8 mouse cellular contexts compared by ENCODE assay signal in the genomic region with DNA sequence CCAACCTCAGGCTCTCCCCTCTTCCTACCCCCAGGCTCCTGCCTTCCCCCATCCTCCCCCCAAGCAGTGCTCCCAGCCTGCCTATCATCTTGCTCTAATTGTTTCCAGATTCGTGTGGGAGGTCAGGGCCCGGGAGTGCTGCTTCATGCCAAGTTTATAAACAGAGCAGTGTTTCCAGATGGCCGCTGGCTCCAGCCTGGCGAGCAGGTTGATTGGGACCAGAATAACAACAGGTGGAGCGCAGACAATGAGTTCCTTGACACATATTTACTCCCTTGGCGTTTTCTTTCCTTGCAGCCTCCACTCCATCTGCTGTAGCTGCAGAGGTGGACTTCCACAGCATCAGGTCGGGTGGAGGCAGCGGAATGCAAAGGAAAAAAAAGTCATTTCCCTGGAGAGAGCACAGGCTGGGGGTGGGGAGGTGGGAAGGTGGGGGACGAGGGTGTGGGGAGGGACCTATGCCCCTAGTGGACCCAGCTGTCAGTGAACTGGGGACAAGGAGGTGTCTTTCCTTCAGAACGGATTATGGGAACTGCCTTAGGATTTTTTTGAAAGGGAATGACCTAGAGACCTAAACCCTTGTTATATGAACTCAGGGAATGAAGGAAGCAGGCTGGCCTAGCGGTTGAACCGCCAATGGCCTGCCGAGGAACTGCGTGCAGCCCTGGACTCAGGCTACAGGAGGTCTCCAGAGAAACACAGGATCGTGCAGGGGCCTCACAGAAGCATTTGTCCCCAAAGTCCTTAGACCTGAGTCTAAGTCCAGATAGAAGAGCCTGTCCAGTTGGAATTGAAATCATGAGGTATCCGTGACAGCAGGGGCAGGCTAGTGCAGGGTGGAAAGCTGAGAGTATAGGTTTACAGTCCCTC.
A peak's percentile ranks its signal among the peaks of the same experiment; 100 is the strongest.
DNase-seq lines count a peak whose midpoint lies in the region; ATAC-seq and TF ChIP-seq lines count a peak whose summit lies in the region.

No protein-coding gene starts in this region.

- WGBS in hindbrain, embryonic 14.5 days: 1% methylated on average over 16 of the region's 16 CpGs

- no peaks in the 10 kb centered on the region for H3K27me3 ChIP-seq in hindbrain, embryonic 14.5 days (ENCODE audit: control insufficient read depth, insufficient read depth, low read length)

- intact Hi-C loops in gastrocnemius, adult 2 months (cut with DNase I): no loop called here

- peak overlapping the region; percentile 36 for H3K4me2 ChIP-seq in hindbrain, embryonic 14.5 days (replicated peaks)

- peak; percentile 83 for ATAC-seq in hindbrain, embryonic 14.5 days (ENCODE audit: low FRiP score)

- 0 out of 2 replicates have a peak, but pooled peaks cover 11% of the 10 kb centered on the region for H3K4me1 ChIP-seq in hindbrain, embryonic 14.5 days (replicated peaks; ENCODE audit: control insufficient read depth, insufficient read depth, low read length)

- peak; percentile 79 for DNase-seq in MN1 (ENCODE audit: low spot score)
- peak; percentile 29 to 56 for DNase-seq in cerebellum, postnatal 36 days
- DNase-seq in gastrocnemius, adult 2 months: peak; percentile 77
- peak; percentile 36 for DNase-seq in hindbrain, embryonic 14.5 days (ENCODE audit: low spot score)
- peak; percentile 43 to 62 for DNase-seq in layer of hippocampus, postnatal 14 days (ENCODE audit: low spot score in 2 of 2)
- peak; percentile 21 for DNase-seq in lung, postnatal 25 days (ENCODE audit: low spot score)
- DNase-seq in right cerebral cortex, postnatal 25 days: peak; percentile 52
- DNase-seq in spleen, postnatal 4 days (ENCODE audit: low spot score in 2 of 2): no peak

- H3K27ac ChIP-seq in gastrocnemius, adult 2 months: peak overlapping the region; percentile 55
- H3K27ac ChIP-seq in hindbrain, embryonic 14.5 days: no peak overlapping the region

- peak; percentile 4; the same call in 1 of the 2 replicates for TF ChIP-seq CTCF in gastrocnemius, adult 2 months (IDR thresholded peaks at IDR 0.05)

- no peaks in the 10 kb centered on the region for H3K36me3 ChIP-seq in hindbrain, embryonic 14.5 days (replicated peaks; ENCODE audit: control insufficient read depth, insufficient read depth)

- H3K4me3 ChIP-seq in gastrocnemius, adult 2 months: peak overlapping the region; percentile 32
- no peak overlapping the region for H3K4me3 ChIP-seq in hindbrain, embryonic 14.5 days (replicated peaks; ENCODE audit: low read length)

- no peaks in the 10 kb centered on the region for H3K9me3 ChIP-seq in hindbrain, embryonic 14.5 days (ENCODE audit: control insufficient read depth, low read length)

- no peak overlapping the region for H3K9ac ChIP-seq in hindbrain, embryonic 14.5 days

Comparison
In these comparisons a context has a peak if more than half of its experiments do, and no peak if none do; other contexts are left out.
1. DNase-seq: peak in MN1 (single experiment), cerebellum, postnatal 36 days (2 of 2), gastrocnemius, adult 2 months (single experiment), hindbrain, embryonic 14.5 days (single experiment), layer of hippocampus, postnatal 14 days (2 of 2), lung, postnatal 25 days (single experiment) and right cerebral cortex, postnatal 25 days (single experiment); none in spleen, postnatal 4 days (0 of 2).